Mouse (Mus musculus) spleen, postnatal 14 days (tissue): ENCODE data around the gene Rab11fip4.

Source experiments
- DNase-seq, 2 experiments: peaks; one replicate each; pipeline ENCODE4 v3.0.0; 2021 to 2022; ENCODE audit warnings: low spot score in 2 of 2

Rab11fip4 gene

GRCm38 (mm10) chr11:79654407-79654831 lies 63.4 kb downstream of the Rab11fip4 start:
- DNase-seq = no peak

GRCm38 (mm10) chr11:79655592-79655991 lies 64.6 kb downstream of the Rab11fip4 start:
- DNase-seq = no peak

- no peak for DNase-seq
These were observed 65.5 kb downstream of the Rab11fip4 start for GRCm38 (mm10) chr11:79656491-79656890.

- no peak for DNase-seq
These were observed 66.0 kb downstream of the Rab11fip4 start for GRCm38 (mm10) chr11:79657053-79657452.

GRCm38 (mm10) chr11:79658205-79658825 lies 67.3 kb downstream of the Rab11fip4 start:
- DNase-seq = no peak

GRCm38 (mm10) chr11:79660361-79661205 lies 69.6 kb downstream of the Rab11fip4 start:
- DNase-seq = peak; percentile 30 to 41

GRCm38 (mm10) chr11:79661877-79662545 lies 71.0 kb downstream of the Rab11fip4 start:
- no peak for DNase-seq

GRCm38 (mm10) chr11:79663158-79663557 lies 72.1 kb downstream of the Rab11fip4 start:
- DNase-seq = no peak

GRCm38 (mm10) chr11:79663570-79663969 lies 72.6 kb downstream of the Rab11fip4 start:
- no peak for DNase-seq

GRCm38 (mm10) chr11:79666544-79666943 lies 75.5 kb downstream of the Rab11fip4 start:
- no peak for DNase-seq

- DNase-seq = no peak
These were observed 78.2 kb downstream of the Rab11fip4 start for GRCm38 (mm10) chr11:79669210-79669609.

- DNase-seq = no peak
These were observed 78.9 kb downstream of the Rab11fip4 start for GRCm38 (mm10) chr11:79669947-79670346.

GRCm38 (mm10) chr11:79670411-79670945 lies 79.5 kb downstream of the Rab11fip4 start:
- DNase-seq = no peak

GRCm38 (mm10) chr11:79671668-79672281 lies 80.8 kb downstream of the Rab11fip4 start:
- peak in 1 of 2 experiments; percentile 36 for DNase-seq

GRCm38 (mm10) chr11:79673072-79673471 lies 82.1 kb downstream of the Rab11fip4 start:
- DNase-seq = no peak

GRCm38 (mm10) chr11:79673717-79674116 lies 82.7 kb downstream of the Rab11fip4 start:
- DNase-seq = no peak

GRCm38 (mm10) chr11:79674231-79674630 lies 83.2 kb downstream of the Rab11fip4 start:
- no peak for DNase-seq

GRCm38 (mm10) chr11:79674632-79675031 lies 83.6 kb downstream of the Rab11fip4 start:
- DNase-seq = no peak

- no peak for DNase-seq
These were observed 84.3 kb downstream of the Rab11fip4 start for GRCm38 (mm10) chr11:79675285-79675684.

- DNase-seq = no peak
These were observed 85.0 kb downstream of the Rab11fip4 start for GRCm38 (mm10) chr11:79675994-79676393.

- no peak for DNase-seq
These were observed 85.5 kb downstream of the Rab11fip4 start for GRCm38 (mm10) chr11:79676483-79676967.

- no peak for DNase-seq
These were observed 86.4 kb downstream of the Rab11fip4 start for GRCm38 (mm10) chr11:79677402-79677801.
